Mouse (Mus musculus): Measurements from ENCODE around the gene Ugt2a1. TPM values are rescaled to one million over a fixed set of nuclear protein-coding genes. Genes with fewer than 3 reads are reported as not detected.
"Not testable (repeated sequence)": the region's sequence is repeated elsewhere in the genome, so short reads cannot be mapped to it uniquely, and the experiment has no call there.

Gene Ugt2a1
- polyA plus RNA-seq (2012; rRNA removed): not detected in 2 replicates

- no peak within 1 kb of the TSS for H3K27ac ChIP-seq (ENCODE audit: insufficient read depth, low read length)
- no peaks in the 10 kb centered on the region for H3K4me1 ChIP-seq (ENCODE audit: control insufficient read depth, insufficient read depth, low read length)
- H3K4me3 ChIP-seq (ENCODE audit: insufficient read depth, low read length): no peak within 1 kb of the TSS
- TF ChIP-seq CTCF (IDR thresholded peaks at IDR 0.05; ENCODE audit: extremely low read depth, insufficient read depth, low read length) (no peak), POLR2A (IDR thresholded peaks at IDR 0.05; ENCODE audit: extremely low read depth, insufficient read depth, low read length) (no peak)
These were observed at the start of gene Ugt2a1 for GRCm38 (mm10) chr5:87490771-87491170. Gene Ugt2a1 (minus strand): TSS chr5:87490871.

- H3K4me3 ChIP-seq (ENCODE audit: insufficient read depth, low read length): no peak within 1 kb of the TSS
- TF ChIP-seq CTCF (IDR thresholded peaks at IDR 0.05; ENCODE audit: extremely low read depth, insufficient read depth, low read length): no peak
- no peak for TF ChIP-seq POLR2A (IDR thresholded peaks at IDR 0.05; ENCODE audit: extremely low read depth, insufficient read depth, low read length)
- H3K27ac ChIP-seq (ENCODE audit: insufficient read depth, low read length): no peak within 1 kb of the TSS
- H3K4me1 ChIP-seq (ENCODE audit: control insufficient read depth, insufficient read depth, low read length): no peaks in the 10 kb centered on the region
These were observed 47.4 kb upstream of the Ugt2a1 start, which contains the start of gene Sult1b1 for GRCm38 (mm10) chr5:87538111-87538510. Gene Sult1b1 (minus strand): TSS chr5:87538195.

DNA sequence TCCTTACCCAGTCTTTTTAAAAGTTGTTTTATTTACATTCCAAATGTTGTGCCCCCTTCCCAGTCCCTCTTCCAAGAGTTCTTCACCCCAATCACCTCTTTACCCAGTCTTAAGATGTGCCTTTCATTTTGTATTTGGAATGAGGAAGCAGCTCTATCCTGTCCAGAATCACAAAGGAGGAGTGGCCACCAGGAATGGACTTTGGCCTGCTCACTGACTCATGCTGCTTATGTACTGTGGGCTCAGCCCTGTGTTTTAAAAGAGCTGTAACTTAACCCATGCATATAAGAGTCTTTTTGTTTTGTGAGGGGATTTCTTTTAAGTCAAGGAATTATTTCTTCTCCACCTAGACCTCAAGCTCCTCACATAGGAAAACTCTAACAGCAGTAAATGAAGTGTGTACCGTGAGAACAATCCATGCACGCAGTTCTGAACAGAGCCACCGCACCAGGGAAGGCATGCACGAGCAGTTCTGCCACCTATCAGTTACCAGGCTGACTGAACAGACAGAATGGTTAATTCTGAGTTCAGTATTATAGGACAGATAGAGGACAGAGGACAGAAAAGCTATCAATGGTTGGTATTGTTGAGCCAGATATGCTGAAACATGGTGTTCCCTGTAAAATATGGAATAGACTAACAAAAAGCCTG lies 45.4 kb upstream of the Ugt2a1 start:
- H3K4me3 ChIP-seq (ENCODE audit: insufficient read depth, low read length): no peak overlapping the region
- no peak for TF ChIP-seq CTCF (IDR thresholded peaks at IDR 0.05; ENCODE audit: extremely low read depth, insufficient read depth, low read length)
- TF ChIP-seq POLR2A (IDR thresholded peaks at IDR 0.05; ENCODE audit: extremely low read depth, insufficient read depth, low read length): no peak
- no peaks in the 10 kb centered on the region for H3K4me1 ChIP-seq (ENCODE audit: control insufficient read depth, insufficient read depth, low read length)
- no peak overlapping the region for H3K27ac ChIP-seq (ENCODE audit: insufficient read depth, low read length)

DNA sequence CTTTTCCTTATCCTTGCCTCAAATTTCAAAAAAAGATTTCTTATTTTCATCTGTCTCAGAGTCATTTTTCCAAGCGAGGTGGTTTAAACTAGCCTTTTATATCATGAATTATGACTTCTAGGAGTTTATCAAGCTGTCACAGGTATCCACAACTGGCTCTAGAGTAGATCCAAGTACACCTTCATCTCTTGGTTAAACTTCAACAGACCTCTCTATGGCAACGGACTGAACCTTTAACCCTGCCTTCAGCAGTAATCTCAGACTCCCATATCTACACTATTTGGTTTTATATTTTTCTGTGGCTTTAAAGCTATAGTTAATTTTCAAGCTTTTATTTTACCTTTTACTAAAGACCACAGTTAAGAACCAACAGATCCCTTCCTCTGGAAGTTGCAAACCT lies 41.6 kb upstream of the Ugt2a1 start:
- Histone ChIP-seq H3K27ac (ENCODE audit: insufficient read depth, low read length) (no peak overlapping the region), H3K4me1 (ENCODE audit: control insufficient read depth, insufficient read depth, low read length) (no peaks in the 10 kb centered on the region), H3K4me3 (ENCODE audit: insufficient read depth, low read length) (no peak overlapping the region)
- no peak for TF ChIP-seq CTCF (IDR thresholded peaks at IDR 0.05; ENCODE audit: extremely low read depth, insufficient read depth, low read length)
- no peak for TF ChIP-seq POLR2A (IDR thresholded peaks at IDR 0.05; ENCODE audit: extremely low read depth, insufficient read depth, low read length)

DNA sequence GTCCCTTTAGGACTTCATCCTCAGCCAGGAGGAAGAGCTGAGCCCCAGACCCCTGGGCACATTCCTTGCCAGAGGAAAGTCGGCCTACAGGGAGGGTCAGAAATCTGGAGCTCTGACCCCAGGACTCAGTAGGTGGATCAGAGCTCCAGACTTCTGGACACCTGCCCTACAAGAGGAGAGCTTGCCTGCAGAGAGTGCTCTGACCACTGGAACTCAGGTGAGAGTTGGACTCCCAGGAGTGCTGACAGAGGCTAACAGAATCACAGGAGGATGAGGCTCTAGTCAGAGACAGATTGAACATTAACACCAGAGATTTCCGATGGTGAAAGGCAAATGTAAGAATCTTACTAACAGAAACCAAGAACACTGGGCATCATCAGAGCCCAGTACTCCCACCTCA lies 32.9 kb upstream of the Ugt2a1 start:
- not testable (repeated sequence) for H3K4me3 ChIP-seq (ENCODE audit: insufficient read depth, low read length); H3K4me1 ChIP-seq (ENCODE audit: control insufficient read depth, insufficient read depth, low read length); H3K27ac ChIP-seq (ENCODE audit: insufficient read depth, low read length)

GRCm38 (mm10) chr5:87505776-87506458 lies 15.2 kb upstream of the Ugt2a1 start:
- H3K4me3 ChIP-seq (ENCODE audit: insufficient read depth, low read length): no peak overlapping the region
- H3K27ac ChIP-seq (ENCODE audit: insufficient read depth, low read length): no peak overlapping the region
- TF ChIP-seq CTCF (IDR thresholded peaks at IDR 0.05; ENCODE audit: extremely low read depth, insufficient read depth, low read length): no peak
- TF ChIP-seq POLR2A (IDR thresholded peaks at IDR 0.05; ENCODE audit: extremely low read depth, insufficient read depth, low read length): no peak
- no peaks in the 10 kb centered on the region for H3K4me1 ChIP-seq (ENCODE audit: control insufficient read depth, insufficient read depth, low read length)

DNA sequence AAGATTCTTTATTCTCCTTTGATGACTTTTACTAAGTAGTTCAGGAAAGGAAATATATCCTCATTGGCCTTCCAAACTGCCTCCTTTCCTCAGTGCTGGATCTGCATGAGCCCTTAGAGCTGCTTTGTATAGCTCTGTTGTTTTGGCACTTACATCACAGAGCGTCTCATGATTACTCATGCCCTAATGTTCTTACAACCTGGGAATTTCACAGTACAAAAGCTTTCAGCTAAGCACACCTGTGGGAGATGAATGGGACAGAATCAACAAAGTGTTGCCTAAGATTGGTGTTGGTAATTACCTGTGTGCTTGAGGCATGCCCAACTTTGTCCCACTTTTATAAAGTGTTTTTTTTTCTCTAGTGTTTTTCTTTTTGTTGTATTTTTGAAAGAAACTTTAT lies 12.0 kb upstream of the Ugt2a1 start:
- TF ChIP-seq CTCF (IDR thresholded peaks at IDR 0.05; ENCODE audit: extremely low read depth, insufficient read depth, low read length) (no peak), POLR2A (IDR thresholded peaks at IDR 0.05; ENCODE audit: extremely low read depth, insufficient read depth, low read length) (no peak)
- Histone ChIP-seq H3K27ac (ENCODE audit: insufficient read depth, low read length) (no peak overlapping the region), H3K4me1 (ENCODE audit: control insufficient read depth, insufficient read depth, low read length) (no peaks in the 10 kb centered on the region), H3K4me3 (ENCODE audit: insufficient read depth, low read length) (no peak overlapping the region)

DNA sequence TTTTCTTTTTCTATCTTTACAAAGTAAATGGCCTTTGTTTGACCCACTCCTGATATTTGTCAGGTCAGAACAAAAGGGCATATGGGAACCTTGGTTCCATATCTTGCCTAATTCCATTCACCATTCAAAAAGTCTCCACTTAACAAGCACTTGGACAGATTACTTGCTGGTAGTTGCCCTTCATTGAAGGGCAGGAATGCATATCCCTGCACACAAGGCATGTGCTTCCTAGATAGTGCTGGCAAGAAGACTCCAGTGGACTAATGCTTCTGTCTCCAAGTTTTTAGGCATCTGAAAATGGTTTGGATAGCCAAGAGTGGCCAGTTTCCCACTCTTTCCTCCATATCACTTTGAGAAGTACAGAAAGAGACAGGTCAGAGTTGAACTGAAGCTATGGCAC lies 8.7 kb upstream of the Ugt2a1 start:
- Histone ChIP-seq H3K4me3 (ENCODE audit: insufficient read depth, low read length) (no peak overlapping the region), H3K27ac (ENCODE audit: insufficient read depth, low read length) (no peak overlapping the region), H3K4me1 (ENCODE audit: control insufficient read depth, insufficient read depth, low read length) (no peaks in the 10 kb centered on the region)
- no peak for TF ChIP-seq POLR2A (IDR thresholded peaks at IDR 0.05; ENCODE audit: extremely low read depth, insufficient read depth, low read length)
- TF ChIP-seq CTCF (IDR thresholded peaks at IDR 0.05; ENCODE audit: extremely low read depth, insufficient read depth, low read length): no peak

- TF ChIP-seq CTCF (IDR thresholded peaks at IDR 0.05; ENCODE audit: extremely low read depth, insufficient read depth, low read length) (no peak), POLR2A (IDR thresholded peaks at IDR 0.05; ENCODE audit: extremely low read depth, insufficient read depth, low read length) (no peak)
- Histone ChIP-seq H3K4me3 (ENCODE audit: insufficient read depth, low read length) (no peak overlapping the region), H3K4me1 (ENCODE audit: control insufficient read depth, insufficient read depth, low read length) (no peaks in the 10 kb centered on the region)
These were observed 8.3 kb upstream of the Ugt2a1 start for GRCm38 (mm10) chr5:87498936-87499335.

DNA sequence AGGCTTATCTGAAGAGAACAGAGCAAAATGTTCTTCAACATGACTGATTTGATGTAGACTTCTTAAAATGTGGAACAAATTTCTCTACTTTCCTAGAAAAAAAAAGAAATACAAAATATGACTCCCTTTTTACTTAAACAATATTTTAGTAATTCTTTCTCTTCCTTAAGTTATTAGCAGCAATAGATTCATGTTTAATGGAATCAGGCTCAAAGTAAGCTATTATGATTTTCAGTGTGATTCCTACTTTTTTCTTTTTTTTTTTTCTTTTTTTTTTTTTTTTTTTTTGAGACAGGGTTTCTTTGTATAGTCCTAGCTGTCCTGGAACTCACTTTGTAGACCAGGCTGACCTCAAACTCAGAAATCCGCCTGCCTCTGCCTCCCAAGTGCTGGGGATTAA lies 4.0 kb downstream of the Ugt2a1 start, which contains the start of gene Gm43638:
Gene Gm43638, minus strand, starts transcription at position 101 of the 400 bp plus-strand sequence.
- H3K4me1 ChIP-seq (ENCODE audit: control insufficient read depth, insufficient read depth, low read length); H3K27ac ChIP-seq (ENCODE audit: insufficient read depth, low read length): not testable (repeated sequence)

More at GRCm38 (mm10) chr5:87498936-87499335, 8.3 kb upstream of the Ugt2a1 start:
- no peak overlapping the region for H3K27ac ChIP-seq (ENCODE audit: insufficient read depth, low read length)

More for the DNA sequence above, 4.0 kb downstream of the Ugt2a1 start, which contains the start of gene Gm43638:
- not testable (repeated sequence) for H3K4me3 ChIP-seq (ENCODE audit: insufficient read depth, low read length)
